Mouse (Mus musculus): ENCODE results near the gene Wdr91. TPM values are rescaled to one million over a fixed set of nuclear protein-coding genes. Genes with fewer than 3 reads are reported as not detected.
A peak's percentile ranks its signal among the peaks of the same experiment; 100 is the strongest.

Gene Wdr91
- polyA plus RNA-seq, 1 experiment from 2014 or later, result 16.2 TPM

DNA sequence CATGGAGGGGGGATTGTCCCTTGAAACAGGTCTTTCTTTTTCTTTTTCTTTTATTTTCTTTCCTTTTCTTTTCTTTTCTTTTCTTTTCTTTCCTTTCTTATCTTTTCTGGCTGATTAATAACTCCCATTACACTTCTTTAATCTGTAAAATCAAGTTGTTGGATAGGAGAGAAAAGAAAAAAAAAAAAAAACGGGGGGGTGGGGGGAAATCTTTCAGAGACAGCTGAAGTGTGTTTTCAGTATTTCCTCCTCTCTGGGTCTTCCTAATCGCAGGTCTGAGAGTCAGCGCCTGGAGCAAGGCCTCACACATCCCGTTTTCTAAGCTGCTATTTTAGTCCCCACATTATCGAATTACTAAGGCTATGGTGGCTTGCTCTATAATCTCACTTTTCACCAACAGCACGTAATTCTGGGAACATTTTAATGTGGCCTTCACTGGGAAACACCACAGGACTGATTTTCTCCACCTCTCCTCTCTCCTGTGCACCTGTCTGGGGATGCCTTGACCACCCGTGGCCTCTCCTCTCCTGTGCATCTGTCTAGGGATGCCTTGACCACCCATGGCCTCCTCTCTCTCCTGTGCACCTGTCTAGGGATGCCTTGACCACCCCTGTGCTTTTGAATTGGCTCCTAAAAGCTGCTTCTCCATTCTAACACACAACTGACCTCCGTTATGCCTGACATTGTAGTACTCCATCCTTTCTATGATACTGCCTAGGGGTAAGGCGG, 46.7 kb downstream of the Wdr91 start:
- Histone ChIP-seq H3K4me2 (no peak overlapping the region), H3K27ac (ENCODE audit: low read depth) (no peak overlapping the region), H3K4me3 (ENCODE audit: low read depth, low read length) (no peak overlapping the region), H3K4me1 (ENCODE audit: insufficient read depth) (peaks cover 22% of the 10 kb centered on the region), H3K36me3 (ENCODE audit: insufficient read depth) (no peaks in the 10 kb centered on the region), H3K27me3 (ENCODE audit: insufficient read depth, low read length) (no peaks in the 10 kb centered on the region), H3K9ac (no peak overlapping the region), H3K9me3 (ENCODE audit: low read depth, low read length) (no peaks in the 10 kb centered on the region)
- no peak for TF ChIP-seq CTCF (IDR thresholded peaks at IDR 0.05; ENCODE audit: low read depth)
- DNase-seq, result no peak
- ATAC-seq (ENCODE audit: insufficient read depth), result no peak
- WGBS, result 60% methylated on average over 9 of the region's 9 CpGs

DNA sequence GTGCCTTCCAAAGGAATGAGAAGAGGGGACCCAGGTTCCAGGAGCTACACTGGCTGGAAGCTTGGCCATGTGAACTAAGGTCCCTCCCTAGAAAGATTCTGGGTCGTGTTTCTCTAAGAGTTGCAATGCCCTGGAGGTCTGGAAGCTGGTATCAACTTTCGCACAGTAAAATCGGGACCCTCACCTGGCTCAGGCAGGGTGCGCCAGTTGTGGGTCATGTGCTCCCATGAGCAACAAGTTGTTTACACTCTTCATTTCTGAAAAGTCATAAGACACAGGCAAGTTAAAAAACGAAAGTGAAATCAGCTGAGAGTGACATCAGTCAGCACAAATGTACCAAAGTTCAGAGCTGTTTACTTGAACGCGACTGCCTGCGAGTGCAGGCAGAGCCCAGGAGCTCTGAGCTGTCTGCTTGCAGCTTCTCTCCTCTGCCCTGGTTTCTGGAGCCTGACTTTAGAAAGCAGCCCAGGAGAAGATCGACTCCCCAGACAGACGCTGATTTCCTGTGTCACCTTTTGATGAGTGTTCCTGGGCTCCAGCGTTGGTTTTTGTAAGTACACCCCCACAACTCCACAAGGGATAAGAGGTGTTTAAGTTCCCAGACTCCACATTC, 47.8 kb downstream of the Wdr91 start, which contains the start of gene Tmem140:
Gene Tmem140, plus strand, starts transcription at position 356 of the 613 bp plus-strand sequence.
- H3K9ac ChIP-seq, result peak within 1 kb of the TSS; percentile 24; the same call in 1 of the 2 replicates
- peak within 1 kb of the TSS; percentile 23 for H3K4me3 ChIP-seq (ENCODE audit: low read depth, low read length)
- peak within 1 kb of the TSS; percentile 67 for H3K27ac ChIP-seq (ENCODE audit: low read depth)
- 17% methylated on average over 11 of the region's 11 CpGs for WGBS
- DNase-seq, result peak; percentile 78
- H3K27me3 ChIP-seq (ENCODE audit: insufficient read depth, low read length), result no peaks in the 10 kb centered on the region
- no peak for ATAC-seq (ENCODE audit: insufficient read depth)
- TF ChIP-seq CTCF (IDR thresholded peaks at IDR 0.05; ENCODE audit: low read depth), result no peak
- no peaks in the 10 kb centered on the region for H3K9me3 ChIP-seq (ENCODE audit: low read depth, low read length)
- peaks cover 22% of the 10 kb centered on the region for H3K4me1 ChIP-seq (ENCODE audit: insufficient read depth)
- H3K4me2 ChIP-seq, result peak within 1 kb of the TSS; percentile 50
- no peaks in the 10 kb centered on the region for H3K36me3 ChIP-seq (ENCODE audit: insufficient read depth)

DNA sequence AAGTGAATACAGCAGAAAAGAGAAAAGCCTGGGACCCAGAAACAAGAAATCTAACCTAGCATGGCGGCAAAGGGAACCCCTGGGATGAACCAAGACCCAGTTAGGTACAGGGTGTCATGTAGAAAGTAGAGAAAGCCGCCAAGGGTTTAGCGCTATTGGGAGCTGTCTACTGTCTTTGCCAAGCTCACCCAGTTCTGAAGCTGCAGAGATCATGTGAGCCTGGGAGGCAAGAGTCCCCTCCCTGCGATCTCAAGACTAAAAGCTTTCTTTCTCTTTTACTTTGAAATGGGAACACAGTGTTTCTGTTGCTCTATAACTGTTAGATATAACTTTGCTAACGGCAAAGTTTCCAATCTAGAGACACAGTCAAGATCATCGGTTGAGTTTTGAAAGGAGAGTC, 48.3 kb downstream of the Wdr91 start:
- no peak for DNase-seq
- ATAC-seq (ENCODE audit: insufficient read depth), result no peak
- H3K9ac ChIP-seq, result no peak overlapping the region
- peak overlapping the region; percentile 67 for H3K27ac ChIP-seq (ENCODE audit: low read depth)
- TF ChIP-seq CTCF (IDR thresholded peaks at IDR 0.05; ENCODE audit: low read depth), result no peak
- 87% methylated on average over 6 of the region's 6 CpGs for WGBS
- no peaks in the 10 kb centered on the region for H3K27me3 ChIP-seq (ENCODE audit: insufficient read depth, low read length)
- peaks cover 22% of the 10 kb centered on the region for H3K4me1 ChIP-seq (ENCODE audit: insufficient read depth)
- 0 out of 2 replicates have a peak overlapping the region, but pooled peaks have one; percentile 23 for H3K4me3 ChIP-seq (ENCODE audit: low read depth, low read length)
- peak overlapping the region; percentile 50 for H3K4me2 ChIP-seq
- H3K9me3 ChIP-seq (ENCODE audit: low read depth, low read length), result no peaks in the 10 kb centered on the region
- no peaks in the 10 kb centered on the region for H3K36me3 ChIP-seq (ENCODE audit: insufficient read depth)

DNA sequence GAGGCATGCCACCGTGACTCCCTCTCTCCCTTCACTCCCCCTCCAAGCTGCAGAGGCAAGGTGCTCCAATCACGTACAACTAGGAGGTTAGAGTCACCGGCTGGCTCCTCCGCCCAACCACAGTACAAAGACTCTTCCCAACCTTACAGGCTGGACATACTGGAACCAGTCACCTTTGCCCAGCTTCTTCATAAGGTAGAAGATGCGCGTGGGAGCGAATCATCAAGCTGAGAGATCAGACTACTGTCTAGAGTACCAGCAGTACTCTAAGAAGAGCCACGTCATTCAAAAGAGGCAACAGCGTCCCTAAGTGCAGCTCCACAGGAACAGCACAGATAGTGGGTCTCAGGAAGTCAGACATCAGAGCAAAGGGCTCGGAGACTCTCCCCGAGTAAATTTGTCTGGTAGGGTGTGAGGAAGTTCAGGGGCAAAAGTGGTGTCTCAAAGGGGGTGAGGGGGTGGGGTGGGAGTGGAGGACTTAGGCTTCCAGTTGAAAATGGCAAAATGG, 49.1 kb downstream of the Wdr91 start:
- no peak for ATAC-seq (ENCODE audit: insufficient read depth)
- WGBS, result 84% methylated on average over 11 of the region's 11 CpGs

DNA sequence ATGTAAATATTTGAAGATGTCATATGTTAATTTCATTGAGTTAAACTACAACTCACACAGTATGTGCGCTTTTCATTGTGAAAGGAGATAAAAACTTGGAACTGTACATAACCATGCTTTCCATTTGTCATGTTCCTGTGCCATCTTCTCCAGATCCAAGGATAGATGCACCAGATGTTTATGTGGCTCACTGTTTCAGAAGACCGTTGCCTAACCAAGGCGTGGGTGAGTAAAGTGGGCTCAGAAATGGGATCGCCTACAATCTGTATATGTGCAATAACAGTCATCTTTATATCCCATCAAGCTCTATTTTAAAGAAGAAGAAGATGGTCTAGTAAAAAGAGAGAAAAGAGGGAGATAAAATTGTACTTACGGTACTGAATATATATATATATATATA, 78.3 kb downstream of the Wdr91 start:
- Histone ChIP-seq H3K36me3 (ENCODE audit: insufficient read depth) (no peaks in the 10 kb centered on the region), H3K9me3 (ENCODE audit: low read depth, low read length) (no peaks in the 10 kb centered on the region), H3K4me3 (ENCODE audit: low read depth, low read length) (no peak overlapping the region), H3K4me1 (ENCODE audit: insufficient read depth) (no peaks in the 10 kb centered on the region), H3K9ac (no peak overlapping the region), H3K4me2 (no peak overlapping the region), H3K27me3 (ENCODE audit: insufficient read depth, low read length) (no peaks in the 10 kb centered on the region), H3K27ac (ENCODE audit: low read depth) (no peak overlapping the region)
- TF ChIP-seq CTCF (IDR thresholded peaks at IDR 0.05; ENCODE audit: low read depth), result no peak
- DNase-seq, result no peak
- 88% methylated on average over 5 of the region's 5 CpGs for WGBS
- ATAC-seq (ENCODE audit: insufficient read depth), result no peak

More for the DNA sequence above, 49.1 kb downstream of the Wdr91 start:
- Histone ChIP-seq H3K4me2 (no peak overlapping the region), H3K36me3 (ENCODE audit: insufficient read depth) (no peaks in the 10 kb centered on the region), H3K4me1 (ENCODE audit: insufficient read depth) (peaks cover 17% of the 10 kb centered on the region), H3K9me3 (ENCODE audit: low read depth, low read length) (no peaks in the 10 kb centered on the region), H3K27me3 (ENCODE audit: insufficient read depth, low read length) (no peaks in the 10 kb centered on the region), H3K4me3 (ENCODE audit: low read depth, low read length) (no peak overlapping the region), H3K27ac (ENCODE audit: low read depth) (no peak overlapping the region), H3K9ac (no peak overlapping the region)
- TF ChIP-seq CTCF (IDR thresholded peaks at IDR 0.05; ENCODE audit: low read depth), result no peak
- DNase-seq, result no peak

Other genes with a start within 250 kb of the Wdr91 start
- 11.3 and 11.6 TPM in 2 replicates for gene Agbl3, start 130.4 kb downstream of the Wdr91 start, polyA plus RNA-seq (2014; fragmentation: Nextera tagmentation; extraction: Ambion mirVana)
- 2.7 TPM in 2 replicates for gene Tmem140, start 47.7 kb downstream of the Wdr91 start, polyA plus RNA-seq (2014; fragmentation: Nextera tagmentation; extraction: Ambion mirVana)
- 15.0 and 17.6 TPM in 2 replicates for gene Cyren, start 32.8 kb downstream of the Wdr91 start, polyA plus RNA-seq (2014; fragmentation: Nextera tagmentation; extraction: Ambion mirVana)
- gene Stra8, start 9.3 kb upstream of the Wdr91 start, polyA plus RNA-seq (2014; fragmentation: Nextera tagmentation; extraction: Ambion mirVana), result not detected in 2 replicates
- gene Slc23a4, start 77.5 kb upstream of the Wdr91 start, polyA plus RNA-seq (2014; fragmentation: Nextera tagmentation; extraction: Ambion mirVana), result 0.20 and 0.62 TPM in 2 replicates
- 31.8 and 31.9 TPM in 2 replicates for gene Cnot4, start 222.8 kb upstream of the Wdr91 start, polyA plus RNA-seq (2014; fragmentation: Nextera tagmentation; extraction: Ambion mirVana)